Mouse (Mus musculus): ENCODE results near the gene Tmem200a. TPM values are rescaled to one million over a fixed set of nuclear protein-coding genes. Genes with fewer than 3 reads are reported as not detected.

Gene Tmem200a
- polyA plus RNA-seq, 1 experiment from 2014 or later: 1.9 TPM

DNA sequence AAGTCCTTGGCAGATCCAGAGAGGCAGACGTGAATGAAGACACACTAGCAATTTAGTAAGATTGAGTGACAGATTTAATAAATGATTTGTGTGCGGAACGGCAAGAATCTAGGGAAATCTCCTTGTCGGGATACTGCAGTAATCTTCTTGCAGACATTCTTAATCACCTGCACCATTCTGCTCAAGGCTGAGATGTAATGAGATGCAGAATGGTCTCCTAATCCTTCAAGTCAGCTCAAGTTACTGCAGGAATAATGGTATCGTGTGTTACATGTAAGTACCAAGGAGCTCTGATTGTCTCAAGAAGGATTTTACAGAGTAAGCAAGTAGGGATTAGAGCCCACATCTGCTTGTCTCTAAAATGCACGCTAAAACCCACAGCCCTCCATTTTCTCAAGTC lies 210.1 kb downstream of the Tmem200a start:
- H3K36me3 ChIP-seq (ENCODE audit: control insufficient read depth, insufficient read depth, low read length): no peaks in the 10 kb centered on the region
- no peak overlapping the region for H3K27ac ChIP-seq (ENCODE audit: low read depth, low read length)
- H3K4me1 ChIP-seq (ENCODE audit: control insufficient read depth, insufficient read depth, low read length): no peaks in the 10 kb centered on the region
- H3K4me2 ChIP-seq (replicated peaks; ENCODE audit: low read depth, low read length): no peak overlapping the region
- 86% methylated on average over 6 of the region's 6 CpGs for WGBS
- H3K9ac ChIP-seq (ENCODE audit: low read depth, low read length): no peak overlapping the region
- H3K27me3 ChIP-seq (ENCODE audit: control insufficient read depth, insufficient read depth, low read length): no peaks in the 10 kb centered on the region
- H3K4me3 ChIP-seq (ENCODE audit: low read length): no peak overlapping the region
- no peak for ATAC-seq (ENCODE audit: low FRiP score, low TSS enrichment)
- H3K9me3 ChIP-seq (ENCODE audit: control insufficient read depth, low read length): no peaks in the 10 kb centered on the region

Other genes with a start within 250 kb of the Tmem200a start
- 0.20 TPM in 1 of 2 replicates, not detected in the other for gene Gm9767, start 797 bp downstream of the Tmem200a start, polyA plus RNA-seq (2014; fragmentation: Nextera tagmentation; extraction: Ambion mirVana)
- not detected in 2 replicates for gene Samd3, start 150.7 kb upstream of the Tmem200a start, polyA plus RNA-seq (2014; fragmentation: Nextera tagmentation; extraction: Ambion mirVana)